Mouse (Mus musculus) C2C12 (cell line): ENCODE results near the gene Slc16a8. TPM values are rescaled to one million over a fixed set of nuclear protein-coding genes. Genes with fewer than 3 reads are reported as not detected.

Experiments used
- H3K27me3 ChIP-seq: one replicate; pipeline ENCODE4 v1.6.1; 2011; ENCODE audit not compliant: control insufficient read depth, insufficient read depth, insufficient read length
- H3K36me3 ChIP-seq: one replicate; pipeline ENCODE4 v1.6.1; 2011; ENCODE audit not compliant: control insufficient read depth, insufficient read depth
- H3K4me3 ChIP-seq: one replicate; pipeline ENCODE4 v1.5.1; 2011; ENCODE audit warnings: mild to moderate bottlenecking, control low read depth; ENCODE audit not compliant: poor library complexity, insufficient read depth, severe bottlenecking
- H3K79me2 ChIP-seq: one replicate; pipeline ENCODE4 v1.6.1; 2011; ENCODE audit not compliant: control insufficient read depth, insufficient read depth
- H3K79me3 ChIP-seq: one replicate; pipeline ENCODE4 v1.6.1; 2011; ENCODE audit warnings: low read depth, control low read depth
- H3ac ChIP-seq: one replicate; pipeline ENCODE3; 2011; ENCODE audit warnings: low read depth; ENCODE audit not compliant: control insufficient read depth, insufficient read length
- CEBPB ChIP-seq: IDR thresholded peaks from one replicate; pipeline ENCODE4 v1.6.1; 2011; ENCODE audit warnings: low read depth, mild to moderate bottlenecking, control low read depth, moderate library complexity
- CTCF ChIP-seq: IDR thresholded peaks from one replicate; pipeline ENCODE4 v1.5.1; 2011; ENCODE audit not compliant: control insufficient read depth, insufficient read depth, insufficient read length
- FOSL1 ChIP-seq: IDR thresholded peaks from one replicate; pipeline ENCODE4 v1.8.0; 2011; ENCODE audit warnings: mild to moderate bottlenecking, low read length; ENCODE audit not compliant: poor library complexity, insufficient read depth, severe bottlenecking
- MAX ChIP-seq: IDR thresholded peaks from one replicate; pipeline ENCODE4 v1.6.1; 2011; ENCODE audit warnings: mild to moderate bottlenecking, control low read depth
- MYOD1 ChIP-seq: IDR thresholded peaks from one replicate; pipeline ENCODE4 v1.6.1; 2011; ENCODE audit warnings: low read depth; ENCODE audit not compliant: control insufficient read depth, insufficient read length
- MYOG ChIP-seq: IDR thresholded peaks from one replicate; pipeline ENCODE4 v1.6.1; 2011; ENCODE audit not compliant: control insufficient read depth, insufficient read length; ENCODE audit errors: extremely low read depth
- USF1 ChIP-seq: IDR thresholded peaks from one replicate; pipeline ENCODE4 v1.6.1; 2011; ENCODE audit warnings: low read depth, mild to moderate bottlenecking, control low read depth, moderate library complexity
- long read RNA-seq, 2 experiments: library from polyadenylated mRNA; unstranded; transcript quantifications; one replicate each; pipeline ENCODE4 v2.0.0; 2019 to 2020
- polyA plus RNA-seq: library from polyadenylated mRNA; unstranded; fragments of >200 nt; fragmentation: generic; extraction: Trizol; gene quantifications from one replicate; pipeline ENCODE4 v1.2.1, GENCODE M21; 2012; ENCODE audit warnings: missing spikeins

Slc16a8 gene
- 0.11 TPM for polyA plus RNA-seq
- long read RNA-seq, experiment 1, result 0 reads
- long read RNA-seq, experiment 2, result 0 reads

DNA sequence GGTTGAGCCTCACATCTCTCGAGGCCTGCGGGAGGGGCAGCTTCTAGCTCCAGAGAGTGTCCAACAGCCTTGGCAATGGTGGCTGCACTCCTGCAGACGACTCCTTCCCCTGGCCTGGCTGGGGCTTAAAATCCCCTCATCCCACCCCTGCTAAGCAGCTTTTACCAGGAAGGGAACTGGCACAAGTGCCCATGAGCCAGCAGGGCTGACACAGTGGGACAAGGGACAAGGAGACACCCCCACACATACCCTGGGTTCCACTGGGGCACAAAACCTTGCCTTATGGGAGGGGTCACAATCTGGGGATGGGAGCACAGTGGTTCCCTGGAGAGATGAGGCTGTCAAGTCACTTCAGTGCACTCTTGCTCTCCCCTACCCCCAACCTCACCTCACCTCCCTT, at the start of gene Slc16a8:
TSS of gene Slc16a8 (minus strand) at position 101 of the 400 bp plus-strand sequence.
- Histone ChIP-seq H3K36me3 (no peaks in the 10 kb centered on the region), H3K4me3 (no peak within 1 kb of the TSS), H3ac (no peak within 1 kb of the TSS), H3K27me3 (peaks cover 48% of the 10 kb centered on the region), H3K79me3 (no peaks in the 10 kb centered on the region), H3K79me2 (no peaks in the 10 kb centered on the region)
- no peak for TF ChIP-seq MAX
- TF ChIP-seq MYOD1, result no peak
- no peak for TF ChIP-seq USF1
- TF ChIP-seq CEBPB, result no peak
- no peak for TF ChIP-seq MYOG
- TF ChIP-seq CTCF, result no peak

GRCm38 (mm10) chr15:79303725-79304124, 49.2 kb upstream of the Slc16a8 start:
- peaks cover 24% of the 10 kb centered on the region for H3K36me3 ChIP-seq
- H3K79me3 ChIP-seq, result no peaks in the 10 kb centered on the region
- no peak overlapping the region for H3K4me3 ChIP-seq
- no peak overlapping the region for H3ac ChIP-seq
- H3K27me3 ChIP-seq, result no peaks in the 10 kb centered on the region
- H3K79me2 ChIP-seq, result no peaks in the 10 kb centered on the region
- TF ChIP-seq MYOG (no peak), MYOD1 (no peak), FOSL1 (no peak), MAX (no peak), CTCF (no peak), CEBPB (no peak), USF1 (no peak)

GRCm38 (mm10) chr15:79299563-79300155, 45.1 kb upstream of the Slc16a8 start:
- no peaks in the 10 kb centered on the region for H3K27me3 ChIP-seq
- no peaks in the 10 kb centered on the region for H3K79me3 ChIP-seq
- H3K4me3 ChIP-seq, result no peak overlapping the region
- H3K79me2 ChIP-seq, result no peaks in the 10 kb centered on the region
- no peak overlapping the region for H3ac ChIP-seq
- TF ChIP-seq USF1, result peak; percentile 90
- TF ChIP-seq CEBPB, result peak; percentile 4
- peak; percentile 45 for TF ChIP-seq MYOD1
- TF ChIP-seq MAX, result peak; percentile 82
- TF ChIP-seq CTCF, result no peak
- no peak for TF ChIP-seq MYOG
- peak; percentile 96 for TF ChIP-seq FOSL1
- peaks cover 14% of the 10 kb centered on the region for H3K36me3 ChIP-seq

- Histone ChIP-seq H3ac (no peak overlapping the region), H3K27me3 (no peaks in the 10 kb centered on the region), H3K36me3 (peaks cover 14% of the 10 kb centered on the region), H3K79me3 (no peaks in the 10 kb centered on the region), H3K4me3 (no peak overlapping the region), H3K79me2 (no peaks in the 10 kb centered on the region)
- TF ChIP-seq MYOG, result no peak
- TF ChIP-seq MAX, result no peak
- TF ChIP-seq CTCF, result no peak
- no peak for TF ChIP-seq CEBPB
- TF ChIP-seq MYOD1, result no peak
- TF ChIP-seq FOSL1, result no peak
- TF ChIP-seq USF1, result no peak
These were observed 44.0 kb upstream of the Slc16a8 start for GRCm38 (mm10) chr15:79298553-79298952.

DNA sequence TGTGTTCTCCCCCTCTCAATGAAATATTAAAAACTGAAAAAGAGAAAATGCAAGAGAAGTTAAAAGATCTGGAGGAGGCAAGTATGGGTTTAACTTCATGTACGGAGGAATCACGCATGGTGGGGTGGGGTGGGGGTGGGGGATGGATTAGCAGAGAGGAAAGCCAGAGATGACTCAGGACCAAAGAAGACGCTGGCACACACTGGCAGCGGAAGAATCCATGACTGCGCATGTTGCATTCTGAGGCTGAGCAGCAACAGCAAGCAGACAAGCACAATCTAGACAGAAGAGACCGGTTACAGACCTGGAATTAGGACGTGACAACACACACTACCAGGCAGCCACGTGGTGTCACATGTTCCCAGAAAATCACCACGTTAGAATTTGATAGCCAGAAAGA, 38.2 kb upstream of the Slc16a8 start:
- Histone ChIP-seq H3K36me3 (peaks cover 22% of the 10 kb centered on the region), H3K27me3 (no peaks in the 10 kb centered on the region), H3K79me3 (no peaks in the 10 kb centered on the region), H3K79me2 (no peaks in the 10 kb centered on the region), H3K4me3 (no peak overlapping the region), H3ac (no peak overlapping the region)
- TF ChIP-seq MYOG (no peak), USF1 (no peak), CTCF (no peak), CEBPB (no peak), FOSL1 (no peak), MAX (no peak), MYOD1 (no peak)

GRCm38 (mm10) chr15:79290340-79290739, 35.8 kb upstream of the Slc16a8 start:
- no peaks in the 10 kb centered on the region for H3K79me2 ChIP-seq
- no peak for TF ChIP-seq MYOG
- no peak for TF ChIP-seq CTCF
- no peak for TF ChIP-seq MAX
- no peak for TF ChIP-seq FOSL1
- TF ChIP-seq CEBPB, result no peak
- no peak for TF ChIP-seq MYOD1

More at GRCm38 (mm10) chr15:79290340-79290739, 35.8 kb upstream of the Slc16a8 start:
- Histone ChIP-seq H3K36me3 (peaks cover 14% of the 10 kb centered on the region), H3K4me3 (no peak overlapping the region), H3K79me3 (no peaks in the 10 kb centered on the region), H3ac (no peak overlapping the region), H3K27me3 (no peaks in the 10 kb centered on the region)
